Mouse (Mus musculus): ENCODE measurements around the gene Robo3.

The Robo3 gene

GRCm38 (mm10) chr9:37430582-37430981, 2.5 kb downstream of the Robo3 start:
- peak; percentile 90 for DNase-seq (ENCODE audit: low read depth)

GRCm38 (mm10) chr9:37429326-37429725, 3.7 kb downstream of the Robo3 start:
- no peak for DNase-seq (ENCODE audit: low read depth)

- DNase-seq (ENCODE audit: low read depth): no peak
These were observed 11.8 kb downstream of the Robo3 start for GRCm38 (mm10) chr9:37421239-37421638.

- no peak for DNase-seq (ENCODE audit: low read depth)
These were observed 12.4 kb downstream of the Robo3 start for GRCm38 (mm10) chr9:37420676-37421075.

GRCm38 (mm10) chr9:37418791-37419190, 14.3 kb downstream of the Robo3 start:
- peak; percentile 43 for DNase-seq (ENCODE audit: low read depth)

- DNase-seq (ENCODE audit: low read depth): no peak
These were observed 18.4 kb downstream of the Robo3 start for GRCm38 (mm10) chr9:37414666-37415065.

- no peak for DNase-seq (ENCODE audit: low read depth)
These were observed 20.1 kb downstream of the Robo3 start for GRCm38 (mm10) chr9:37412989-37413388.

- DNase-seq (ENCODE audit: low read depth): no peak
These were observed 23.2 kb downstream of the Robo3 start for GRCm38 (mm10) chr9:37409698-37410445.

- no peak for DNase-seq (ENCODE audit: low read depth)
These were observed 25.1 kb downstream of the Robo3 start for GRCm38 (mm10) chr9:37407850-37408502.

- peak; percentile 57 for DNase-seq (ENCODE audit: low read depth)
These were observed 26.7 kb downstream of the Robo3 start for GRCm38 (mm10) chr9:37406372-37406771.

GRCm38 (mm10) chr9:37403011-37403410, 30.0 kb downstream of the Robo3 start:
- no peak for DNase-seq (ENCODE audit: low read depth)

- DNase-seq (ENCODE audit: low read depth): no peak
These were observed 30.5 kb downstream of the Robo3 start for GRCm38 (mm10) chr9:37402501-37402900.

- peak; percentile 31 for DNase-seq (ENCODE audit: low read depth)
These were observed 31.2 kb downstream of the Robo3 start, which contains the start of gene Robo4 for GRCm38 (mm10) chr9:37401802-37402201. Gene Robo4 (plus strand): TSS chr9:37401897.

GRCm38 (mm10) chr9:37400585-37400984, 32.5 kb downstream of the Robo3 start:
- no peak for DNase-seq (ENCODE audit: low read depth)

GRCm38 (mm10) chr9:37393482-37394131, 39.4 kb downstream of the Robo3 start:
- no peak for DNase-seq (ENCODE audit: low read depth)

- no peak for DNase-seq (ENCODE audit: low read depth)
These were observed 41.0 kb downstream of the Robo3 start for GRCm38 (mm10) chr9:37392071-37392470.

GRCm38 (mm10) chr9:37390891-37391290, 42.2 kb downstream of the Robo3 start:
- no peak for DNase-seq (ENCODE audit: low read depth)

- no peak for DNase-seq (ENCODE audit: low read depth)
These were observed 48.5 kb downstream of the Robo3 start for GRCm38 (mm10) chr9:37384284-37385182.

GRCm38 (mm10) chr9:37383161-37383560, 49.9 kb downstream of the Robo3 start:
- no peak for DNase-seq (ENCODE audit: low read depth)

- peak; percentile 14 for DNase-seq (ENCODE audit: low read depth)
These were observed 57.3 kb downstream of the Robo3 start for GRCm38 (mm10) chr9:37375718-37376117.

- DNase-seq (ENCODE audit: low read depth): no peak
These were observed 61.7 kb downstream of the Robo3 start for GRCm38 (mm10) chr9:37371232-37371801.

GRCm38 (mm10) chr9:37368860-37369259, 64.2 kb downstream of the Robo3 start:
- no peak for DNase-seq (ENCODE audit: low read depth)
